Mouse (Mus musculus): ENCODE measurements at regions not wholly inside any gene's neighbourhood (a gene's known extent, or its start where the extent isn't known, plus 50 kb on each side); places are given as distances from the start of the nearest gene placed in this dataset.
A peak's percentile ranks its signal among the peaks of the same experiment; 100 is the strongest.

GRCm38 (mm10) chr13:43852888-43853287 lies 68.3 kb downstream of the Cd83 start:
- 82% methylated on average over 1 of the region's 1 CpGs for WGBS
- TF ChIP-seq CTCF (IDR thresholded peaks at IDR 0.05; ENCODE audit: borderline replicate concordance, insufficient read depth, low read depth, low read length) = no peak
- TF ChIP-seq POLR2A (IDR thresholded peaks at IDR 0.05; ENCODE audit: borderline replicate concordance, insufficient read depth, low read length) = no peak
- H3K27me3 ChIP-seq (ENCODE audit: control insufficient read depth, insufficient read depth, low read length) = no peaks in the 10 kb centered on the region
- no peak for DNase-seq
- no peaks in the 10 kb centered on the region; the same call in 1 of the 2 replicates for H3K4me1 ChIP-seq (ENCODE audit: control insufficient read depth, insufficient read depth, low read length)
- H3K27ac ChIP-seq (ENCODE audit: insufficient read depth, low read length) = no peak overlapping the region
- H3K4me3 ChIP-seq (replicated peaks; ENCODE audit: insufficient read depth, low read depth, low read length) = no peak overlapping the region

- Histone ChIP-seq H3K4me1 (ENCODE audit: control insufficient read depth, insufficient read depth, low read length) (no peaks in the 10 kb centered on the region; the same call in 1 of the 2 replicates), H3K4me3 (replicated peaks; ENCODE audit: insufficient read depth, low read depth, low read length) (no peak overlapping the region), H3K27me3 (ENCODE audit: control insufficient read depth, insufficient read depth, low read length) (no peaks in the 10 kb centered on the region), H3K27ac (ENCODE audit: insufficient read depth, low read length) (no peak overlapping the region)
- TF ChIP-seq CTCF (IDR thresholded peaks at IDR 0.05; ENCODE audit: borderline replicate concordance, insufficient read depth, low read depth, low read length) (no peak), POLR2A (IDR thresholded peaks at IDR 0.05; ENCODE audit: borderline replicate concordance, insufficient read depth, low read length) (no peak)
- WGBS = 100% methylated on average over 2 of the region's 2 CpGs
- no peak for DNase-seq
Measured at GRCm38 (mm10) chr13:43854973-43855372, 70.4 kb downstream of the Cd83 start.

GRCm38 (mm10) chr13:43860932-43861331 lies 76.4 kb downstream of the Cd83 start:
- Histone ChIP-seq H3K4me1 (ENCODE audit: control insufficient read depth, insufficient read depth, low read length) (peaks cover 7% of the 10 kb centered on the region; the same call in 1 of the 2 replicates), H3K27me3 (ENCODE audit: control insufficient read depth, insufficient read depth, low read length) (no peaks in the 10 kb centered on the region), H3K27ac (ENCODE audit: insufficient read depth, low read length) (no peak overlapping the region), H3K4me3 (replicated peaks; ENCODE audit: insufficient read depth, low read depth, low read length) (no peak overlapping the region)
- TF ChIP-seq POLR2A (IDR thresholded peaks at IDR 0.05; ENCODE audit: borderline replicate concordance, insufficient read depth, low read length) = no peak
- TF ChIP-seq CTCF (IDR thresholded peaks at IDR 0.05; ENCODE audit: borderline replicate concordance, insufficient read depth, low read depth, low read length) = no peak
- WGBS = 55% methylated on average over 4 of the region's 4 CpGs
- no peak for DNase-seq

GRCm38 (mm10) chr13:43861424-43861823 lies 76.8 kb downstream of the Cd83 start:
- H3K27me3 ChIP-seq (ENCODE audit: control insufficient read depth, insufficient read depth, low read length) = no peaks in the 10 kb centered on the region
- DNase-seq = no peak
- H3K4me3 ChIP-seq (replicated peaks; ENCODE audit: insufficient read depth, low read depth, low read length) = no peak overlapping the region
- H3K27ac ChIP-seq (ENCODE audit: insufficient read depth, low read length) = no peak overlapping the region
- WGBS = 83% methylated on average over 7 of the region's 7 CpGs
- H3K4me1 ChIP-seq (ENCODE audit: control insufficient read depth, insufficient read depth, low read length) = peaks cover 7% of the 10 kb centered on the region; the same call in 1 of the 2 replicates
- TF ChIP-seq CTCF (IDR thresholded peaks at IDR 0.05; ENCODE audit: borderline replicate concordance, insufficient read depth, low read depth, low read length) = no peak

GRCm38 (mm10) chr13:43862056-43862455 lies 77.5 kb downstream of the Cd83 start:
- H3K27me3 ChIP-seq (ENCODE audit: control insufficient read depth, insufficient read depth, low read length) = no peaks in the 10 kb centered on the region
- 43% methylated on average over 5 of the region's 5 CpGs for WGBS
- H3K4me1 ChIP-seq (ENCODE audit: control insufficient read depth, insufficient read depth, low read length) = peaks cover 7% of the 10 kb centered on the region; the same call in 1 of the 2 replicates
- no peak overlapping the region for H3K27ac ChIP-seq (ENCODE audit: insufficient read depth, low read length)
- no peak for TF ChIP-seq CTCF (IDR thresholded peaks at IDR 0.05; ENCODE audit: borderline replicate concordance, insufficient read depth, low read depth, low read length)
- no peak for TF ChIP-seq POLR2A (IDR thresholded peaks at IDR 0.05; ENCODE audit: borderline replicate concordance, insufficient read depth, low read length)
- H3K4me3 ChIP-seq (replicated peaks; ENCODE audit: insufficient read depth, low read depth, low read length) = no peak overlapping the region
- DNase-seq = no peak

GRCm38 (mm10) chr13:43862586-43862985 lies 78.0 kb downstream of the Cd83 start:
- TF ChIP-seq POLR2A (IDR thresholded peaks at IDR 0.05; ENCODE audit: borderline replicate concordance, insufficient read depth, low read length) = no peak
- no peak for TF ChIP-seq CTCF (IDR thresholded peaks at IDR 0.05; ENCODE audit: borderline replicate concordance, insufficient read depth, low read depth, low read length)
- H3K27me3 ChIP-seq (ENCODE audit: control insufficient read depth, insufficient read depth, low read length) = no peaks in the 10 kb centered on the region
- H3K4me3 ChIP-seq (replicated peaks; ENCODE audit: insufficient read depth, low read depth, low read length) = no peak overlapping the region
- 79% methylated on average over 6 of the region's 6 CpGs for WGBS
- no peak for DNase-seq
- peaks cover 7% of the 10 kb centered on the region; the same call in 1 of the 2 replicates for H3K4me1 ChIP-seq (ENCODE audit: control insufficient read depth, insufficient read depth, low read length)
- H3K27ac ChIP-seq (ENCODE audit: insufficient read depth, low read length) = no peak overlapping the region

GRCm38 (mm10) chr13:43863581-43864100 lies 79.1 kb downstream of the Cd83 start:
- no peak overlapping the region for H3K27ac ChIP-seq (ENCODE audit: insufficient read depth, low read length)
- WGBS = 90% methylated on average over 7 of the region's 7 CpGs

GRCm38 (mm10) chr13:43864153-43864861 lies 79.7 kb downstream of the Cd83 start:
- no peaks in the 10 kb centered on the region for H3K27me3 ChIP-seq (ENCODE audit: control insufficient read depth, insufficient read depth, low read length)
- TF ChIP-seq CTCF (IDR thresholded peaks at IDR 0.05; ENCODE audit: borderline replicate concordance, insufficient read depth, low read depth, low read length) (peak; percentile 96), POLR2A (IDR thresholded peaks at IDR 0.05; ENCODE audit: borderline replicate concordance, insufficient read depth, low read length) (no peak)
- 5% methylated on average over 35 of the region's 35 CpGs for WGBS
- peaks cover 7% of the 10 kb centered on the region; the same call in 1 of the 2 replicates for H3K4me1 ChIP-seq (ENCODE audit: control insufficient read depth, insufficient read depth, low read length)
- H3K4me3 ChIP-seq (replicated peaks; ENCODE audit: insufficient read depth, low read depth, low read length) = peak overlapping the region; percentile 9
- H3K27ac ChIP-seq (ENCODE audit: insufficient read depth, low read length) = no peak overlapping the region
- peak; percentile 94 to 98 for DNase-seq

More at GRCm38 (mm10) chr13:43863581-43864100, 79.1 kb downstream of the Cd83 start:
- no peak for TF ChIP-seq POLR2A (IDR thresholded peaks at IDR 0.05; ENCODE audit: borderline replicate concordance, insufficient read depth, low read length)
- TF ChIP-seq CTCF (IDR thresholded peaks at IDR 0.05; ENCODE audit: borderline replicate concordance, insufficient read depth, low read depth, low read length) = no peak
- H3K4me3 ChIP-seq (replicated peaks; ENCODE audit: insufficient read depth, low read depth, low read length) = no peak overlapping the region
- H3K27me3 ChIP-seq (ENCODE audit: control insufficient read depth, insufficient read depth, low read length) = no peaks in the 10 kb centered on the region
- no peak for DNase-seq
- H3K4me1 ChIP-seq (ENCODE audit: control insufficient read depth, insufficient read depth, low read length) = peaks cover 7% of the 10 kb centered on the region; the same call in 1 of the 2 replicates

Measured in cerebellum, adult 2 months (tissue).